ENCODE assay signal across 21 mouse cellular contexts in genomic region chr2:102378928-102379327, GRCm38 (mm10). TPM values are rescaled to one million over a fixed set of nuclear protein-coding genes. Genes with fewer than 3 reads are reported as not detected.
A peak's percentile ranks its signal among the peaks of the same experiment; 100 is the strongest.
DNase-seq lines count a peak whose midpoint lies in the region; ATAC-seq and TF ChIP-seq lines count a peak whose summit lies in the region.
"Had no signal": no experiment of that assay in that cellular context is flagged by ENCODE, and none has a peak within 500 bp of the region (broad histone marks: within the 10 kb centered on the region; RNA-seq: fewer than 3 reads in every experiment).

No protein-coding gene starts in this region.

- 25% methylated on average over 1 of the region's 1 CpGs for WGBS in heart, adult 2 months
- 34% methylated on average over 1 of the region's 1 CpGs for WGBS in heart, embryonic 15.5 days
- 37% methylated on average over 1 of the region's 1 CpGs for WGBS in liver, embryonic 16.5 days (ENCODE audit: insufficient replicate concordance)
- WGBS in liver, embryonic 11.5 days, result 80% methylated on average over 1 of the region's 1 CpGs

- intact Hi-C loops in heart, adult 2 months (cut with DNase I), result loop anchor here (5.0 kb wide), 1 partner anchor 67 kb away; no protein-coding TSS in a partner anchor

- H3K27ac ChIP-seq in heart, adult 2 months, result peak overlapping the region; percentile 57
- peak overlapping the region; percentile 69 for H3K27ac ChIP-seq in heart, embryonic 15.5 days
- no peak overlapping the region for H3K27ac ChIP-seq in liver, embryonic 16.5 days (ENCODE audit: low read length)
- no peak overlapping the region for H3K27ac ChIP-seq in liver, embryonic 11.5 days (ENCODE audit: low read depth, low read length)
- H3K27ac ChIP-seq: forebrain, embryonic 13.5 days; hindbrain, embryonic 13.5 days; limb, embryonic 13.5 days; liver, embryonic 13.5 days; midbrain, embryonic 12.5 days; neural tube, embryonic 15.5 days had no signal

- no peak for DNase-seq in heart, adult 2 months
- DNase-seq in heart, adult 11 months, result no peak
- no peak for DNase-seq in heart, adult 18-20 months
- DNase-seq in liver, embryonic 11.5 days (ENCODE audit: low spot score), result no peak
- peak; percentile 50 for DNase-seq in brain, adult 2 months (ENCODE audit: low read depth, low spot score)
- no peak for DNase-seq in cerebellum, adult 18-20 months
- DNase-seq: cerebellum, adult 9-10 months; kidney, adult 18-20 months; kidney, postnatal 4 days; layer of hippocampus, adult 9-11 months; liver, embryonic 13.5 days; lung, embryonic 14.5 days; right cerebral cortex, postnatal 14 days; spleen, adult 18-20 months had no signal

- no peak overlapping the region for H3K9ac ChIP-seq in heart, adult 2 months (ENCODE audit: low read depth, low read length)
- H3K9ac ChIP-seq in heart, embryonic 15.5 days, result no peak overlapping the region
- no peak overlapping the region for H3K9ac ChIP-seq in liver, embryonic 16.5 days (ENCODE audit: low read depth, low read length)
- H3K9ac ChIP-seq in liver, embryonic 11.5 days (ENCODE audit: low read depth, low read length), result no peak overlapping the region
- H3K9ac ChIP-seq: forebrain, embryonic 13.5 days; hindbrain, embryonic 13.5 days; limb, embryonic 13.5 days; liver, embryonic 13.5 days; lung, embryonic 14.5 days; midbrain, embryonic 12.5 days; neural tube, embryonic 15.5 days had no signal

- no peak overlapping the region for H3K4me2 ChIP-seq in heart, embryonic 15.5 days
- no peak overlapping the region for H3K4me2 ChIP-seq in liver, embryonic 16.5 days (ENCODE audit: low read depth, low read length)
- H3K4me2 ChIP-seq in liver, embryonic 11.5 days, result no peak overlapping the region
- H3K4me2 ChIP-seq: forebrain, embryonic 13.5 days; hindbrain, embryonic 13.5 days; limb, embryonic 13.5 days; liver, embryonic 13.5 days; lung, embryonic 14.5 days; midbrain, embryonic 12.5 days; neural tube, embryonic 15.5 days had no signal

- H3K79me2 ChIP-seq in heart, adult 2 months (replicated peaks; ENCODE audit: control insufficient read depth, insufficient read depth, low read length), result peaks cover 6% of the 10 kb centered on the region

- H3K36me3 ChIP-seq in heart, adult 2 months (ENCODE audit: control insufficient read depth, insufficient read depth, low read length), result peaks cover 20% of the 10 kb centered on the region
- peaks cover 3% of the 10 kb centered on the region; the same call in 1 of the 2 replicates for H3K36me3 ChIP-seq in heart, embryonic 15.5 days
- no peaks in the 10 kb centered on the region for H3K36me3 ChIP-seq in liver, embryonic 16.5 days (ENCODE audit: control insufficient read depth, insufficient read depth)
- H3K36me3 ChIP-seq in liver, embryonic 11.5 days (ENCODE audit: control insufficient read depth, insufficient read depth, low read length), result no peaks in the 10 kb centered on the region; the same call in 1 of the 2 replicates

- TF ChIP-seq POLR2A in heart, adult 2 months (IDR thresholded peaks at IDR 0.05; ENCODE audit: insufficient read depth, low read depth, low read length), result no peak

- H3K4me1 ChIP-seq in heart, adult 2 months (ENCODE audit: control insufficient read depth, insufficient read depth, low read length), result peaks cover 12% of the 10 kb centered on the region; the same call in 1 of the 2 replicates
- peaks cover 17% of the 10 kb centered on the region for H3K4me1 ChIP-seq in heart, embryonic 15.5 days (replicated peaks)
- H3K4me1 ChIP-seq in liver, embryonic 16.5 days (ENCODE audit: control insufficient read depth, low read depth, low read length), result peaks cover 5% of the 10 kb centered on the region
- H3K4me1 ChIP-seq in liver, embryonic 11.5 days (replicated peaks; ENCODE audit: control insufficient read depth, insufficient read depth, low read length), result 0 out of 2 replicates have a peak, but pooled peaks cover 2% of the 10 kb centered on the region

- no peaks in the 10 kb centered on the region for H3K27me3 ChIP-seq in heart, adult 2 months (ENCODE audit: control insufficient read depth, insufficient read depth, low read length)
- H3K27me3 ChIP-seq in heart, embryonic 15.5 days, result no peaks in the 10 kb centered on the region
- H3K27me3 ChIP-seq in liver, embryonic 16.5 days (ENCODE audit: control insufficient read depth, insufficient read depth, low read depth, low read length), result no peaks in the 10 kb centered on the region
- no peaks in the 10 kb centered on the region for H3K27me3 ChIP-seq in liver, embryonic 11.5 days (replicated peaks; ENCODE audit: control insufficient read depth, insufficient read depth, low read length)
- H3K27me3 ChIP-seq: forebrain, embryonic 13.5 days; hindbrain, embryonic 13.5 days; limb, embryonic 13.5 days; liver, embryonic 13.5 days; midbrain, embryonic 12.5 days; neural tube, embryonic 15.5 days had no signal

- peak; percentile 74; the same call in 1 of the 2 replicates for ATAC-seq in heart, embryonic 15.5 days (replicated peaks; ENCODE audit: insufficient number of reproducible peaks, insufficient read depth, low FRiP score, low read depth)
- peak; percentile 39; the same call in 1 of the 2 replicates for ATAC-seq in liver, embryonic 16.5 days (ENCODE audit: low read depth)
- no peak for ATAC-seq in liver, embryonic 11.5 days (replicated peaks; ENCODE audit: low FRiP score)
- ATAC-seq: forebrain, embryonic 13.5 days had no signal

- H3K9me3 ChIP-seq in heart, embryonic 15.5 days (replicated peaks), result no peaks in the 10 kb centered on the region
- no peaks in the 10 kb centered on the region for H3K9me3 ChIP-seq in liver, embryonic 16.5 days (replicated peaks; ENCODE audit: control insufficient read depth, low read length)
- H3K9me3 ChIP-seq in liver, embryonic 11.5 days (ENCODE audit: control insufficient read depth, low read length), result no peaks in the 10 kb centered on the region
- H3K9me3 ChIP-seq: forebrain, embryonic 13.5 days; hindbrain, embryonic 13.5 days; liver, embryonic 13.5 days; neural tube, embryonic 15.5 days had no signal

- no peak for TF ChIP-seq EP300 in heart, adult 2 months (IDR thresholded peaks at IDR 0.05; ENCODE audit: insufficient read depth, low read depth, low read length)

- H3K4me3 ChIP-seq in heart, adult 2 months, result no peak overlapping the region
- H3K4me3 ChIP-seq in heart, embryonic 15.5 days, result no peak overlapping the region
- no peak overlapping the region for H3K4me3 ChIP-seq in liver, embryonic 16.5 days (ENCODE audit: low read depth, low read length)
- H3K4me3 ChIP-seq in liver, embryonic 11.5 days (ENCODE audit: low read depth, low read length), result no peak overlapping the region
- H3K4me3 ChIP-seq: forebrain, embryonic 13.5 days; hindbrain, embryonic 13.5 days; limb, embryonic 13.5 days; liver, embryonic 13.5 days; midbrain, embryonic 12.5 days; neural tube, embryonic 15.5 days had no signal

- TF ChIP-seq CTCF in heart, adult 2 months (IDR thresholded peaks at IDR 0.05), result no peak

RNA-seq across cellular contexts. Expression of gene Trim44, which starts 28.7 kb away (rescaled TPM):
- 10 to 100 TPM; 27.7 to 28.8 TPM for total RNA-seq in heart, adult 2 months (2021)
- polyA plus RNA-seq in heart, adult 2 months (2012; rRNA removed), result 13.0 and 23.6 TPM in 2 replicates
- 22.5 and 25.2 TPM in 2 replicates for polyA plus RNA-seq in heart, embryonic 15.5 days (2015; fragmentation: Nextera tagmentation; extraction: Ambion mirVana)
- 10 to 100 TPM; 28.1 to 28.2 TPM for total RNA-seq in heart, adult 18-20 months (2021)
- polyA plus RNA-seq in liver, embryonic 16.5 days (2015; fragmentation: Nextera tagmentation; extraction: Ambion mirVana), result 3.4 and 4.0 TPM in 2 replicates
- polyA plus RNA-seq in liver, embryonic 11.5 days (2014; fragmentation: Nextera tagmentation; extraction: Ambion mirVana), result 21.8 and 23.1 TPM in 2 replicates

Comparison
In these comparisons a context has a peak if more than half of its experiments do, and no peak if none do; other contexts are left out.
1. H3K27ac ChIP-seq: peak in heart, adult 2 months (single experiment) and heart, embryonic 15.5 days (single experiment); none in liver, embryonic 16.5 days (single experiment) and liver, embryonic 11.5 days (single experiment).